Mouse (Mus musculus) adrenal gland, postnatal 36 days (tissue): ENCODE results near the gene Disc1. TPM values are rescaled to one million over a fixed set of nuclear protein-coding genes. Genes with fewer than 3 reads are reported as not detected.

ENCODE experiments used
- DNase-seq, 2 experiments: peaks; one replicate each; pipeline ENCODE4 v3.0.0; 2021; ENCODE audit warnings: mixed read lengths in 1 of 2
- total RNA-seq, 2 experiments: library from RNA; stranded (reverse); gene quantifications; 2 replicates each; pipeline ENCODE4 v1.2.3; 2021

Gene Disc1
- total RNA-seq, 2 experiments from 2014 or later = 1.2 to 1.8 TPM

DNA sequence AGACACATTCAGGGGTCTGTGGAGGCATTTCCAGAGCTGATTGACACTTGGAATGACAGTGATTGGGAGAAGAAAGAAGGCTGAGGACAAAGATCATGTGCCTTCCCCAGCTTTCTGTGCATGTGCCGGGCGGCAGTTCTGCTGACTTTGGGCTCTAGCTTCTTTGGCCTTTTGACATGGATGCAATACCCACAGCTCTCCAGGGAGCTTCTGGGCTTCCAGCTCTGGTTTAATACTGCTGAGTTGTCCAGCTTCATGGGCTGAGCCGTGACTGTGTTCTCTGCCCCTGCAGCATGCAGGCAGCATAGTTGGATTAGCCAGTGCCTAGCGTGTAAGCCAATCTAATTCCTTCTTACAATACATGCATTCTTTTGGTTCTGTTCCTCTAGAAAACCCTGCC, 72.5 kb downstream of the Disc1 start:
- peak in 1 of 2 experiments; percentile 17 for DNase-seq

DNA sequence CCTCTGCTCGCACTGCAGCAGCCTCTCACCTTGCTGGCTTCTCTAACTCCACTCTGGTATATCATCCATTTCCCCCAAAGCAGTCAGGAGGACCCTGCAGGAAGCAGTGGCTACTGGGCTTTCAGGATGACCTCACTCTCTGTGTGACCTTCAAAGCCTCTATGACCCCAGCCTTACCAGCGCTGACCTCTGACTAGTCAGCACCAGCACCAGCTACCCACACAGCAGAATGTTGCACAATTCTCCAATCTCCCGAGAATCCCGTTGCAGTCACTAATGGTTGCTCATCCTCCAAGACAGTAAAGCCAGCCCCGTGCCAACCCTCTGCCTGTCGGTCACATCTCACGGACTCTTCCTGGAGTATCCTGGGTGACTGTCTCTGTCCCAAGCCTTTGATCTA, 73.6 kb downstream of the Disc1 start:
- peak; percentile 56 to 72 for DNase-seq

DNA sequence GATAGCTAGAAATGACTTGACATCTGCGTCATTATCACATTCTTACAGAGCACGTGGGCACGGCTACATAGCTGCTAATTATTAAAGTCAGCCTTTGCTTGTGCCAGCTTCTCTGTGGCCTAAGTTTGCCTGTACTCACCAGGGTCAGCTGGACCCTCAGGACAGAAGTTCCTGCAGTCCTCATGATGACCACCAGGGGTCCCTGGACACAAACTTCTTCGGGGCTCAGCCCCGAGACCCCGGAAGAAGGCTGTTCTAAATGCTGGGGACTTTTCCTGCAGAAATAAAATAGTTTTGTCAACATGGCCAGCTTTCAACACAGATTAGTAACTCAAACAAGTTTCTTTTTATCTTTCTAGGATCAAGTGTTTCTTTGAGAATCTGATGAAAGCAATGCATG, 74.3 kb downstream of the Disc1 start:
- DNase-seq = peak; percentile 29 to 56

DNA sequence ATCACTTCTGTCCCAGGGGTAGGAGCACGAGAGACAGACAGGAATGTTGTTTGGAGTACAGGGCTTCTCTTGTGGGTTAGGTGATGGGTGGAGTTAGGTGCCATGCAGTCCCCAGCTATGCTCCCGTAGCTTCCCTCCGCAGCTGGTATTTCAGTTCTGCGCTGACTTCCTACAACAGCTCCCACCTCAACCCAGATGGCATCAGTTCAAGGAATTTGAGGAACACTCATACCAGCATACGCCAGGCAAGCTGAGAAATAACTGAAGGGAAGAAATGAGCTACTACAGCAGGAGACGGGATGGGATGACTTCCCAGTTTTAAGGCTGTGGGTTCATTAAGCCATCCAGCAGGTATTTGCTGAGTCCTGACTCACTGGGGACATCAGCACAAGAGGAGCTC, 76.8 kb downstream of the Disc1 start:
- no peak for DNase-seq

DNA sequence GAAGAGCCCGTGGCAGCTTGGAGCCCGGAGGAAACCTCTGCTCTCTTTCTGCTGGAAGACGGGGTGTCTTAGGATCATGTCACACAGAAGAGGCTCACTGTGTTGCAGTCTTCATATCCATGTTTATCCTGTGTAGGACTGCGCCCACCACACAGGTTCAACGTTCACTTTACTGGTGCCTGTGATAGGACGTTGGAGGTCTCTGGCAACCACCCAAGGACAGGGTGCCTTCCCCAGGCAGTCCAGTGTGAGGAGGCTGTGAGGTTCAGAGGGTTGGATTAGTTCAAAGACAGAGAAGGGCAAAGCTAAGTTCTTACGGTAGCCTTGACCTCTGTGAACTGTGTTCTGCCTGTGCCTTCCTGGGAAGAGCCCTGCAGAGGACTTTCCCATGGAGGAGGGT, 77.3 kb downstream of the Disc1 start:
- DNase-seq = peak; percentile 25 to 45

DNA sequence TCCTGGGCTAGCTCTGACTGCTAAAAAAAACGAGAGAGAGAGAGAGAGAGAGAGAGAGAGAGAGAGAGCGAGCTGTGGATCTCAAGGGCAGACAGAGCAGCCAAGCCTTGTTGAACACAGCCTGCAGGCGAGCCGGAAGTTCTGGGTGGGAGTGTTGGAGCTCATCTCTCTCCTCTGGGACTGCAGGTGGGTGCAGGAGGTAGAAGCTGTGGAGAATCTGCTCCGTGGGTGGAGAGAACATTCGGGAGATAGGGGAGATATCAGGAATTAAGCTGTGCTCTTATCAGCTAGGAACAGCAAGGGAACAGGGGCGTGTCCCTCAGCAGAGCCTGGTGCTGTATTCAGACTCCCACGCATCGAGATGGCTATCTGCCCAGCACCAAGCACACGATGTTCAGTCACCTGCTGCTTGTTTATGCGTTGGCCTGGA, 79.7 kb downstream of the Disc1 start:
- DNase-seq = peak; percentile 42 to 49

DNA sequence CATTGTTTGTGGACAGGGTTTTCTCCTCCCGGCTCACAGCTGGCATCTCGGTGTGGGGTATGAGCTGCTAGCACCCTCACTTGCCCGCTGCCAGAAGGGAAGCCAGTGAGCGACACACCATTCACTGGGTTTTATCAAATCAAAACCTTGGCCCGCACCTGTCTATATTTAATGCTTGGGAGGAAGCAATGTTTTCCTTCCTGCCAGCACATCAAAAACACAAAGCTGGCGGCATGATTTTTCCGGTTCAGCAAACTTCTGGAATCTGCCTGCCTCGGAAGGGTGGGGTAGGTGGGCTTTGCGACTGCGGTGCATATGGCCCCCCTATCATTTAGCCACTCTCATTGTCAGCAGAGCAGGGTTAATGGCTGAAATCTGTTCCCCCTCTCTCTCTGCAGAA, 80.9 kb downstream of the Disc1 start:
- no peak for DNase-seq

DNA sequence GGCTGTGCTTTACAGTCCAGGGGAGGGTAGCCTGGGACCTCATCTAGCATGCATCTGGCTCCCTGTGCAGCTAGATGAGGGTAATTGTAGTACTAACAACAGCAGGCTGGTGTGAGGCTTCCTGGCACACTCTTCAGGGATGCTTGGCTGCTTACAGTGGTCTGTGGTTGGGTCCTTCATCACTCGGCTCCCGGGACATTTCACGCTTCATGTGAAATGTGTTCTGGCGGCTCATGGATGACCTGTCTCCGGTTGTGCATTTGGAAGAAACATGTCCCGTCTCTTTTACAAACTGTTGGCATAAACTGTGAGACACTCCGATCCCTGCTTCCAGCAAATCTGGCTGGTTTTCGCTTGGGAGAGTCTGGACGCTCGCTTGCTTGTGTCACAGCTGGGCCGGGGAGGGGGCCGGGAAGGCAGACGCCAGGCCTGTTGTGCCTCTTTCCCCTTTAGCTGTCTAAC, 85.7 kb downstream of the Disc1 start:
- no peak for DNase-seq

DNA sequence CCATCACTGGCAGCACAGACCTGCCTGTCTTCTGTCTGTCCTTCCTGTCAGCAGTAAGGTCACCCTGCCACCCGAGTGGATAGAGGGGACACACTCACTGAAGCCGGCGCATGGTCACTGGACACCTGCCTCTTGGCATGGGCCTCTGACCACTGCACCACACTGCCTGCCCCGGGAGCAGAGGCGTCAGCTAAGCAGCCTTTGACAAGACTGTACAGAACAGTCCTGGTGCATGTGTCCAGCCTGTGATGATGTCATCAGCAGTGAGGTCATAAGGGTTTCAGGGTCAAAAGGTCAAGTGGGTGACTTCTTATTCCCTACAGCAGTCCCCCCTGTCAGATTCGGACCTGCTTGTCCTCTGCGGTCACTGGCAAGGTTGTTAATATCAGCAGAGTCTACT, 87.0 kb downstream of the Disc1 start:
- DNase-seq = no peak

DNA sequence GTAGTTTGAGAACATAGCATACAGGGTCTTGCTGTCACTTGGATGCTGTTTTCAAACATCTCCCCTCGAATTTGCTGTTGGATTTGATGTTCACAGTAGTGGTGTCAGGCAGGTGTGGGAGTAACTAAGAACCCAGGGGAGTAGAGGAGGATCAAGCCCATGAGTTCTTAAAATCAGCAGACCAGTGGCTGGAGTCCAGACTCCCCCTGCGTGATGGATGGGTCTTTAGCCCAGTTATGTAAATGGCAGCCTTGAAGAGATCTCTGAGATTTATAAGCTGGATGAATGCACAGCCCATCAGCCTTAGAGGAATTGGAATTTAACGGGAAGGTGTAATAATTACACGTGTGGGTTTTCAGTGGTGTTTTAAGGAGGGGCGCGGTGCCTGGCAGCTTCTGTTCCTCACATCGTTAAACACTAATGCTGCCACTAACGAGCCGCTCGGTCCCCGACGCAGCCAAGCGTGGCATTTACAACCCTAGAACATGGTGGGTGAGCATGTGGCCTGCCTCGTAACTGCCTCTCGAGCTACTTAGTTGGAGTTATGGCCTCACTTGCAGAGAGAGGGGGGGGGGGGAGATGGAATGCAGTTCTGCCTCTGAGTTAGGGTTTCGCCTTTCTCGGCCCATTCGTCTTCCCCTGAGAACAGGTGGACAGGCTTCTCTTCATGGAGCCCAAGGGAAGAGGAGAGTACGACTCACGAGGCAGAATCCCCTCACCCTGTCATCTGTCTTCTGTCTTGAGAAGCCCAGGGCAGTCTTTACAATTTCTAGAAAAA, 103.1 kb downstream of the Disc1 start:
- DNase-seq = no peak

DNA sequence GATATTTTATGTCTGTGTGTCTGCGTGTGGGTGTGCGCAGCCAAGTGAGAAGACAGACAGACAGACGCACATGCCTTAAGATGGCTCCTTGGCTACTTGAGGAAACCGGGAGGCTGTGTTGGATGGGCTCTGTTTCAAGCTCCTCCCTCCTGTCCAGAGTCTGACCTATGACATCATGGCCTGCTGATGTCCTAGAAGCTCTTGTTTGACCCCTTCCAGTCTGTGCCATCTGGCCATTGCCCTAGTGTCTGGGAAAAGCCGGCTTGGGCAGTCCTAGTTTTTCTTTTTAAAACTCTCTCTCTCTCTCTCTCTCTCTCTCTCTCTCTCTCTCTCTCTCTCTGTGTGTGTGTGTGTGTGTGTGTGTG, 103.6 kb downstream of the Disc1 start:
- DNase-seq = no peak

DNA sequence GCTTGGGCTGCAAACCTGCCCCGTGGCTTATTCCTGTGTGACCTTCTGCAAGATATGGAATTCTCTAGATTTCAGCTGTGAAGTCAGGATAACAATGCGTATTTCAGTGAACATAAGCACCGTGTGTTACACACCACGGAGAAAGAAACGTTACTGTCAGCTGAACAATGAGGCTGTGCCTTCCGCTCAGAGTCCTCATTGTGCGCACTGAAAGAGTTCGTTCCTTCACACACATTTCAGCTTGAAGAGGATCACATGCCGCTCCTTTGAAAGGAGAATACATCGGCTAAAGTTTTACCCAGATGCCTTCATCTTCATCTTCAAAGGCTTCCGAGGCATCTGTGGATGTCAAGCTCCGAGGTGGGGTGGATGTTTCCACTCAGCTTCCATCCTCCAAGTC, 105.4 kb downstream of the Disc1 start:
- DNase-seq = no peak

DNA sequence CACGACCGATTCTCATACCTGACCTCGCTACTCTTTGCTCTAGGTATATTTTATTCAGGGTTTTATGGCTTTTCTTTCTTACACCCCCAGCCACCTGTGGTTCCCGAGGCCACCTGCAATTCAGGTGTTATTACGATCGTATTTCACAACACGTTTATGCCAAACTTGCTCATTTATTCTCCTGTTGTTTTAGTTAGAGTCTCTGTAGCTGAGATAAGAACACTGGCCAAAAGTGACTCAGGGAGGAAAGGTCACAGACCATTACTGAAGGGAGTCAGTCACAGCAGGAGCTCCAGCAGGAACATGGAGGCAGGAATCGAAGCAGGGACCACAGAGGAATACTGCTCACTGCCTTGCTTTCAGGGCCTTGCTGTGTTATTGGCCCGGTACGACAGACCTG, 109.5 kb downstream of the Disc1 start:
- no peak for DNase-seq

DNA sequence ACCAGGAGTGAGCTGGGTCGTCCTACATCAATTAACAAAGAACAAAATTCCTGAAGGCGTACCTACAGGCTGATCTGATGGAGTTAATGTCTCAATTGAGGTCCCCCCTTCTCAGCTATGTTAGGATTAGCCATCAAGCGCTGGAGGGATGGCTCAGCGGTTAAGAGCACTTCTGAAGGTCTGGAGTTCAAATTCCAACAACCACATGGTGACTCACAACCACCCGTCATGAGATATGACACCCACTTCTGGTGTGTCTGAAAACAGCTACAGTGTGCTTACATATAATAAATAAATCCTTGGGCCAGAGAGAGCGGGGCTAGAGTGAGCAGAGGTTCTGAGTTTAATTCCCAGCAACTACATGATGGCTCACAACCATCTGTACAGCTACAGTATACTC, 109.9 kb downstream of the Disc1 start:
- DNase-seq = no peak

DNA sequence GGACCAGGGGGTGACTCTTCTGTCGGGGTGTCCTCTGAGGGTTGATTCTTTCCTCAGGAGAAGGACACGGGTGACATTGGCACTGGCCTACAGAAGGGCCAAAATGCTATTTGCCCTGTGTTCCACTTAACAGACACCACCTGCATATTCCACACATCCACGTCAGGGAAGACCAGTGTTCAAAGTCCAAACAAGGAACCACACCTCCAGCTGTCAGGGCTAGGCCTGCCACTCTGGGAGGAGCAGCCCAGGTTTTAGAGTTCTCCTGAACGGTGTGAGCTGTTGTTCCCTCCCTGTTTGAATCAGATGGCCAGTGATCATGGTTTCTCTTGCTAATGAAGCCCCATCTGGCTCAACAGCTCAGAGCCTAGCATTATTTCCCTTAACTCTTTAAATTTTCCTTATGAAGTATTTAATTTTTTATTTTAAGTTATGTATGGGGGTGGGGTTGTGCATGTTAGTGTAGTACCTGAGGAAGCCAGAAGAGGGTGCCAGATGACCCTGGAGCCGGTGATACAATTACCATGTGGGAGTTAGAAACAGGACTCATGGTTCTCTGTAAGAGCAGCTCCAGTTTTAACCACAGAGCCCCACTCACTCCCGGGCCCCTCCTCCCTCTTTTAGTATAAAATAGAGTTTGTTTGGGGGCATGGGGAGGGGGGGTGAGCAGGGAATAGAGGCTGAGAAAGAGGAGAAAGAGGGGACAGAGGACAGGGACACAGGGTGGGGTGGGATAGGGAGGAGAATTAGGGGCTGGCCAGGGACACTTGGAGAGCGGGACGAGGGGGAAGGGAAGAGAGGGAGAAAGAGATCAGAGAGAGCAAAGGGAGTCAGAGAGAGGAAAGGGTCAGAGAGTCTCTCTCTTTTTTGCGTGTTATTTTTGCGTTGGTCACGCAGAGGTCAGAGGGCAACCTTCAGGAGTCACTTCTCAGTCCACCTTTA, 111.8 kb downstream of the Disc1 start:
- peak; percentile 58 to 65 for DNase-seq

DNA sequence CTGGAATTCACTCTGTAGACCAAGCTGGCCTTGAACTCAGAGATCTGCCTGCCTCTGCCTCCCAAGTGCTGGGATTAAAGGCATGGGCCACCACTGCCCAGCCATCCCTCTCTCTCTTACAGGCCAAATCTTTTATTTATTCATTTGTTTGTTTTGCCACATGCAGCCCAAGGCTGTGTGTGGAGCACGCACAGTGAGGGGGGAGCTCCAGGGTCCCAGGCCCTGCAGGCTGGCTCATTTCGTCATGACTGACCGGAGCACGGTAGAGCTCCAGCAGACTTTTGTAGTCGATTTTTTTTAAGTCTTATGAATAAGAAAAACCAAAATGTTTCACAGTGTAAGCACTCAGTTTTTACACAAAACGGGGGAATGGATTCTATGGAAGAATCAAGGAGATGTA, 112.5 kb downstream of the Disc1 start:
- DNase-seq = no peak

DNA sequence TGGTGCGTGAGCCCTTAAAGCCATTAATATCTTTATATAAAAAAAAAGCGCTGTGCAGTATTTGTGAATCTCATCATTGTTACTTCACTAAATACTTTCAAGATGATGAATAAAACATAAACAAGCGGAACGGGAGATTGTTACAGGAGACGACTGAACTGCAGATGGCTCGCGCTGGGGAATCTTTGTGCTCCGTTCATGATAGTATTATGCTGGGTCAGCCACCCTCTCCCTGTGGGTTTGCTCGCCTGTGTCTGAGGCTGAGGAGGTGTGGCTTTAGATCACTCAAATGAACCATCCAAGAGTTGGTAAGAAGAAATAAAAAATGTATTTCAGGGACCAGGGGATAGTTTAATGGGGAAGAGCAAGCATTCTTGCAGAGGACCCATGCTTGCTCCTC, 113.0 kb downstream of the Disc1 start:
- no peak for DNase-seq

DNA sequence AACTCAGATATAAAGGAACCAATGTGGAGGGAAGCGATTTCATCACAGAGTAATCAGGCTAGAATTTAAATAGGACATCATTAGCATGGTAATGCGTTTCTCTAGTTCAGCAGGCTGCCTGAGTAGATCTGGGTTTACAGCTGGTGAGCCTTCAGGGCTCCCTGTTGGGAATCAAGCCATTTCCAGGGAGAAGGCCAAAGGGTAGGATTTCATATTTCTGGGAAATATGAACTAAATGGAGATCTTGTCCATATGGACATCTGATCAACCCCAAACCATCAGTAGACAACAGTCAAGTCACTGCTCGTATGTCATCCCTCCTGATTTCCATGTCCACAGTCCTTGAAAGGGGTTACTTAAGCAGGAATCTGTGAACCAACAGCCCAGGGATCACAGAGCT, 115.6 kb downstream of the Disc1 start:
- DNase-seq = no peak

DNA sequence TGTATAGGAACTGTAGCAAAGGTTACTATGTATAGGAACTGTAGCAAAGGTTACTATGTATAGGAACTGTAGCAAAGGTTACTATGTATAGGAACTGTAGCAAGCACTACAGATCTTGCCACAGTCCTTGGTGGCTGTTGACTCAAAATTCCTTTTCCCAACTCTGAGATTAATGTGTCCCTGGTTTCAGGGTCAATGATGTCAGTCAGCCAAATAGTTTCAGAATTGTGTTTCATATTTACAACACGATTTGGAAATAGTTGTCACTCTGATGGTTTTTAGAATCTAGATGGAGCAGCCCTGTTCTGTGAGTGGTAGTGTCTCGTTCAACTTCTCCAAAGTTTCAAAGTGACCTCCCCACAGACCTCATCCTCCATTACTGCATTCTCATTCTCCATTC, 117.5 kb downstream of the Disc1 start:
- peak in 1 of 2 experiments; percentile 39 for DNase-seq

DNA sequence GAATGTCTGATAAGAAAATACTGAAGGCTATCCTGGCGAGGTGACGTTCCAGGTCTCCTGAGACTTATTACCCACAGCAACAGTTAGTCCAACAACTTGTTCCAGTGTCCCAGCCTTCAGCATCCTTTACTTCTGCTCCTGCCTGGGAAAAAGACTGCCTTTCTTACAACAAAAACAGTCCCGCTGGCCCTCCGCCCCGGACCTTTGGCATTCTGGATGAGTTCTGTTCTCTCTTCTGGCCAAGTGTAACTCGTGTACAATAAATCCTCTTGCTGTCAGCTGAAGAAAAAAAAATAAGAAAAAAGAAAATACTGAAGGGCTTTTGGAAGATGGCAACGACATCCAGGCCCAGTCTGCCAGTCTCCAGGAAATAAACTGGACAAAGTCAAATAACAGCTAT, 120.2 kb downstream of the Disc1 start:
- DNase-seq = peak; percentile 74 to 78

DNA sequence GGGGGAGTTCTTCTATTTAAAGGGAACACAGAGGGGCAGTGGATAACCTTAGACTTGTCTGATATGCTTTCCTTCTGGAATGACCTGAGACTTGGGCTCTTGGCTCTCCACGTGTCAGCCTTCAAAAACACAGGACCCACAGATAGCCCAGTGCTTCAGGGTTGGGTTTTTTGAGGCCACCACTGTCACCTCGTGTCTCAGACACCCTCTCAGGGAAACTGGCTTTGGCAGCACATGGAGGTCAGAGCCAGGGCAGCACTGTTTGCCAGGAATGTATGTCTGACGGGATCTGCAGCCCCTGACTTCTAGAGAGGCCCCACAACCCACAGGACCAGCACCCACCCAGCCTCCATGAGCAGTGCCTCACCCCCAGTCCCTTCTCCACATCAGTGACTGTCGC, 120.9 kb downstream of the Disc1 start:
- no peak for DNase-seq

DNA sequence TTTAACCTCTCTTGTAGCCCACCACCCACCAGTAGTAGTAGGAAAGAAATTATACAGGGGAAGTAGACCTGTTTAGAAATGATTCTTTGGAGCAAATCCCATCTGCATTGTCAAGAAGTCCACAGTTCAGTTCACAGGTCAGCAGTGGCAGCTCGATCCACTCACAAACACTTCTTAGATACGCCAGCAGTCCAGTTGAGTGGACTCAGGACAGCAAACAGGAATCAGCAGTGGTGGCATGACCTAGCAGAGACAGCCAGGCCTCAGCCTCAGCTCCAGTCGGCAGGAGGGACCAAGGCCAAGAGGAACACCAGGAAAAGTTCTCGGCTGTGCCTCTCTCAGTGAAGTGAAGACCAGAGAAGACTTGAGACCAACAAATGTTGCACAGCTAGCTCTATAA, 121.7 kb downstream of the Disc1 start:
- no peak for DNase-seq

DNA sequence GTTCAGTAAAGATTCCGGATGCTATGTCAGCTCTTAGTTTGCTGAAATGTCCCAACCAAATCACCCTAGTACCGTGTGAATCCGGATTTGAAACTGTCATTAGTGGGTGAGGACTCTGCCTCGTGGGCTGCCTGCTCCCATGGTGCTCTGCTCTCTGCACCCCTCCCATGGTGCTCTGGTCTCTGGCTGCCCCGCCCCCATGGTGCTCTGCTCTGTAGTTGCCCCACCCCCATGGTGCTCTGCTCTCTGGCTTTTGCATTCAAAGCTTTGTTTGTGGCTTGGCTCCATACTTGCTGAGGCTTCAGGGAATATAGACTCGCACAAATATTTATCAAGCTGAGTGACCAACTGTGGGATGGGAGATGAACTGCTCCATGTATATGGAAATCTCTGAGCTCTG, 123.1 kb downstream of the Disc1 start:
- DNase-seq = no peak
